Mouse (Mus musculus): ENCODE measurements around the gene 1700029P11Rik. TPM values are rescaled to one million over a fixed set of nuclear protein-coding genes. Genes with fewer than 3 reads are reported as not detected.

The 1700029P11Rik gene
- polyA plus RNA-seq, 1 experiment from 2014 or later = not detected

DNA sequence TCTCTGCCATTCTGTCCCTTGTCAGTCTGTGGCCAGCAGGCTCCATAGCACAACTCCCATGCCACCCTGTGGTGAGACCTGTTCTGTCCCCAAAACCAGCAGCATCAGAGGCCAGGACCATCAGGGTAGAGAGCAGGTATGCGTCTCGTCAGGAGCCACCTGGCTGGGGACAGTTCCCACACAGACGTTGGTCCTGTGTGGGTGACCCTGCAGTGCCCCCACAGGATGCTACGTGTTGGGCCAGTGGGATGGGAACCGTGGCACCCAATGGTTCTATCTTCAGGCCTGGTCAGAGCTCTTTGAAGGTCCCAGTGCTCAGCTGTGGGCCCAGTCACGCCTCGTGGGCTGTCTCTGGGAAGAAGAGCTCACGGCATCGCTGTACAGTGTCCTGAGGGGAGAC, 29.2 kb upstream of the 1700029P11Rik start:
- WGBS = 87% methylated on average over 9 of the region's 9 CpGs
- DNase-seq (ENCODE audit: low spot score) = no peak
- no peak overlapping the region for H3K4me3 ChIP-seq (ENCODE audit: low read depth, low read length)
- no peak overlapping the region for H3K27ac ChIP-seq (replicated peaks; ENCODE audit: low read depth, low read length)
- ATAC-seq (replicated peaks; ENCODE audit: insufficient number of reproducible peaks, low FRiP score, low TSS enrichment, low read depth) = no peak
- H3K4me2 ChIP-seq (ENCODE audit: low read depth, low read length) = no peak overlapping the region
- H3K9me3 ChIP-seq (replicated peaks; ENCODE audit: control insufficient read depth, low read length) = no peaks in the 10 kb centered on the region
- no peak overlapping the region for H3K9ac ChIP-seq (replicated peaks; ENCODE audit: low read length)
- H3K4me1 ChIP-seq (ENCODE audit: control insufficient read depth, insufficient read depth, low read length) = no peaks in the 10 kb centered on the region
- no peaks in the 10 kb centered on the region for H3K27me3 ChIP-seq (ENCODE audit: control insufficient read depth, insufficient read depth, low read length)
- no peaks in the 10 kb centered on the region; the same call in 1 of the 2 replicates for H3K36me3 ChIP-seq (replicated peaks; ENCODE audit: control insufficient read depth, insufficient read depth, low read depth, low read length)

DNA sequence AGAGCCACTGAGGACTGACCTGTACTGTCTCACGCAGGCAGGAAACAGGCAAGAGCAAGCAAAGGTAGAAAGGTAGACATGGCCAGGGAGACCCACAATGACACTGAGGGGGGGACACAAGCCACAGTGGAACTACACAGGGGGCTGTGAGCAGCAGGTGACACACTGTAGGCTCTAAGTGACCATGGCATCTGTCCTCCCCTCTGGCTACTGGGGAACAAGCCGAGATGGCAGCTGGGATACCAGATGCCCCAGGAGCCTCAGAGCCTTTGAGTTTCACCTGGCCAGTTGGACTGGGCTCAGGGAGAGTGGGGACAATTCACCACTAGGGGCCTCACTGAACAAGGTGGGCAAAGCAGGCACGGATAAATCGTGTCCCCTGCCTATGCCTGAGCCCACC, 28.0 kb upstream of the 1700029P11Rik start:
- no peaks in the 10 kb centered on the region for H3K4me1 ChIP-seq (ENCODE audit: control insufficient read depth, insufficient read depth, low read length)
- no peak overlapping the region for H3K4me3 ChIP-seq (ENCODE audit: low read depth, low read length)
- no peaks in the 10 kb centered on the region for H3K27me3 ChIP-seq (ENCODE audit: control insufficient read depth, insufficient read depth, low read length)
- no peak for ATAC-seq (replicated peaks; ENCODE audit: insufficient number of reproducible peaks, low FRiP score, low TSS enrichment, low read depth)
- WGBS = 84% methylated on average over 4 of the region's 4 CpGs
- no peak overlapping the region for H3K9ac ChIP-seq (replicated peaks; ENCODE audit: low read length)
- no peak overlapping the region for H3K27ac ChIP-seq (replicated peaks; ENCODE audit: low read depth, low read length)
- H3K36me3 ChIP-seq (replicated peaks; ENCODE audit: control insufficient read depth, insufficient read depth, low read depth, low read length) = no peaks in the 10 kb centered on the region; the same call in 1 of the 2 replicates
- H3K9me3 ChIP-seq (replicated peaks; ENCODE audit: control insufficient read depth, low read length) = no peaks in the 10 kb centered on the region
- H3K4me2 ChIP-seq (ENCODE audit: low read depth, low read length) = no peak overlapping the region
- no peak for DNase-seq (ENCODE audit: low spot score)

DNA sequence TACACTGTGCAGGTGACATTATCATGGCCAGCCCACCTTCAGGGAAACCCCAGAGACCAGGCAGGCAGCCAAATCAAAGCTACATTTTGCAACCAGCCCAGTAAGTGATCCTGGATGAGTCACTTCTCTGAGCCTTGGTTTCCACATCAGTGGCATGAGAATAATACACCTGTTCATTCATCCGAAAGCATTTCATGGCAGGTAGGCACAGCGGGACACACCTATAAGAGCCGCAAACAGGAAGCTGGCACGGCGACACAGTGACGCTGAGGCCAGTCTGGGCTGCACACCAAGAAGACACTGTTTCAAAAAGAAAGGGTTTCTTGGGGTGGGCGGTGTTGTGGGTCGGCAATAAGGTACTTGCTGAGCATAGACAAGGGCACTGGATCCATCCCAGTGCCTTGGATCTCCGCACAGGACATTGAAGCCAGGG, 26.2 kb upstream of the 1700029P11Rik start:
- no peak for DNase-seq (ENCODE audit: low spot score)
- no peaks in the 10 kb centered on the region for H3K9me3 ChIP-seq (replicated peaks; ENCODE audit: control insufficient read depth, low read length)
- H3K27ac ChIP-seq (replicated peaks; ENCODE audit: low read depth, low read length) = no peak overlapping the region
- no peaks in the 10 kb centered on the region for H3K4me1 ChIP-seq (ENCODE audit: control insufficient read depth, insufficient read depth, low read length)
- no peaks in the 10 kb centered on the region; the same call in 1 of the 2 replicates for H3K36me3 ChIP-seq (replicated peaks; ENCODE audit: control insufficient read depth, insufficient read depth, low read depth, low read length)
- WGBS = 96% methylated on average over 9 of the region's 9 CpGs
- no peak overlapping the region for H3K9ac ChIP-seq (replicated peaks; ENCODE audit: low read length)
- H3K4me2 ChIP-seq (ENCODE audit: low read depth, low read length) = no peak overlapping the region
- no peaks in the 10 kb centered on the region for H3K27me3 ChIP-seq (ENCODE audit: control insufficient read depth, insufficient read depth, low read length)
- H3K4me3 ChIP-seq (ENCODE audit: low read depth, low read length) = no peak overlapping the region
- no peak for ATAC-seq (replicated peaks; ENCODE audit: insufficient number of reproducible peaks, low FRiP score, low TSS enrichment, low read depth)

DNA sequence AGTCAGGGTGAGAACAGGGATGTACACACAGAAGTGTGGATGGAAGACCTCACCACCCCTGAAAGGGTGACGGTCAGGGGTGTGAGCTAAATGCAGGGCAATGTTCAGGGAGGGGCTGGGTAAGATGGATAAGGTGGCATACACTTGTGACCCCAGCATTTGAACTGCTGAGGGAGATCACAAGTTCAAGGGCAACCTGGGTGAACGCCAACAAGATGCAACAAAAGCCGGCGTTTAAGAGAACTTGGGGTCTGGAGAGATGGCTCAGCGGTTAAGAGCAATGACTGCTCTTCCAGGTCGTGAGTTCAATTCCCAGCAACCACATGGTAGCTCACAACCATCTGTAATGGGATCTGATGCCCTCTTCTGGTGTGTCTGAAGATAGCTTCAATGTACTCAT, 25.6 kb upstream of the 1700029P11Rik start:
- H3K4me3 ChIP-seq (ENCODE audit: low read depth, low read length) = no peak overlapping the region
- H3K36me3 ChIP-seq (replicated peaks; ENCODE audit: control insufficient read depth, insufficient read depth, low read depth, low read length) = no peaks in the 10 kb centered on the region; the same call in 1 of the 2 replicates
- H3K27me3 ChIP-seq (ENCODE audit: control insufficient read depth, insufficient read depth, low read length) = no peaks in the 10 kb centered on the region
- 90% methylated on average over 6 of the region's 6 CpGs for WGBS
- no peaks in the 10 kb centered on the region for H3K4me1 ChIP-seq (ENCODE audit: control insufficient read depth, insufficient read depth, low read length)
- ATAC-seq (replicated peaks; ENCODE audit: insufficient number of reproducible peaks, low FRiP score, low TSS enrichment, low read depth) (no peak), DNase-seq (ENCODE audit: low spot score) (no peak)
- no peak overlapping the region for H3K9ac ChIP-seq (replicated peaks; ENCODE audit: low read length)
- no peak overlapping the region for H3K27ac ChIP-seq (replicated peaks; ENCODE audit: low read depth, low read length)
- no peak overlapping the region for H3K4me2 ChIP-seq (ENCODE audit: low read depth, low read length)
- H3K9me3 ChIP-seq (replicated peaks; ENCODE audit: control insufficient read depth, low read length) = no peaks in the 10 kb centered on the region

DNA sequence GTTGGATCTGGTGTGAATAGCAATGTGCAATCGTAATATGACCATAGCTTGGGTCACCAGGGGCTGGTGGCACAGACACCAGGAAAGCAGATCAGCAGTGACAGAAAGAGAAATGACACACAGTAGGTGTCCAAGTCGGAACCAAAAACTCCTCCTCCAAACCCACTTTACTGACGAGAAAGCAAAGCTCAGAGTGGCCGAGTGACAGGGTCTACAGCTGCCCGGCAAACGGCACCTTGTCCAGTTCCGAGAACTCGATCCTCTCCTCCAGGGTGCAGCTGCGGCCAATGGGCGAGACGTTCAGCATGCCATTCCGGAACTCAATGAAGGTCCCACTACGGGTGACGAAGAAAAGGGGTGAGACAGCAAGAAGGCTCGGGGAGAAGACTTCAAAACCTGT, 24.9 kb upstream of the 1700029P11Rik start:
- Histone ChIP-seq H3K9me3 (replicated peaks; ENCODE audit: control insufficient read depth, low read length) (no peaks in the 10 kb centered on the region), H3K27me3 (ENCODE audit: control insufficient read depth, insufficient read depth, low read length) (no peaks in the 10 kb centered on the region), H3K4me1 (ENCODE audit: control insufficient read depth, insufficient read depth, low read length) (no peaks in the 10 kb centered on the region), H3K27ac (replicated peaks; ENCODE audit: low read depth, low read length) (no peak overlapping the region), H3K4me2 (ENCODE audit: low read depth, low read length) (no peak overlapping the region), H3K36me3 (replicated peaks; ENCODE audit: control insufficient read depth, insufficient read depth, low read depth, low read length) (no peaks in the 10 kb centered on the region; the same call in 1 of the 2 replicates), H3K4me3 (ENCODE audit: low read depth, low read length) (no peak overlapping the region), H3K9ac (replicated peaks; ENCODE audit: low read length) (no peak overlapping the region)
- WGBS = 93% methylated on average over 15 of the region's 15 CpGs
- DNase-seq (ENCODE audit: low spot score) (no peak), ATAC-seq (replicated peaks; ENCODE audit: insufficient number of reproducible peaks, low FRiP score, low TSS enrichment, low read depth) (no peak)

DNA sequence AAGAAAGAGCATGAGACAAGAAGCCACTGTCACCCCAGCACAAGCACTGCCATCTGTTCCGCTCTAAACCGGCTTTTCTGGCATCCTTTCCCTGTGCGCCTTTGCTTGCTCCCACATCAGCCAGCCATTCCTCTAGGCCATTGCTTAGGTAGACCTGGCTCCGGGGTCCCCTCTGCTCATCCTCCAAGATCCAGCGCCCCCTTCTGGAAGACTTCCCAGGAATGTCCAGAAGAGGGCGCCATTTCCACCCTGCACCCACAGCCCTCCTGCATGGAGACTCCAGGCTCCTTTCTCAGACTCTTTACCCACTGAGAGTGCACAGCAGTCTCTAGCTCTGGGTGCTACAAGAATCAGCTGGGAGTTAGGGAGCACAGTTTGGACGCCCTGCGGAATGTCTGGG, 23.9 kb upstream of the 1700029P11Rik start:
- DNase-seq (ENCODE audit: low spot score) (peak; percentile 53), ATAC-seq (replicated peaks; ENCODE audit: insufficient number of reproducible peaks, low FRiP score, low TSS enrichment, low read depth) (no peak)
- H3K4me3 ChIP-seq (ENCODE audit: low read depth, low read length) = no peak overlapping the region
- H3K9ac ChIP-seq (replicated peaks; ENCODE audit: low read length) = no peak overlapping the region
- WGBS = 57% methylated on average over 8 of the region's 8 CpGs
- no peak overlapping the region for H3K27ac ChIP-seq (replicated peaks; ENCODE audit: low read depth, low read length)
- no peak overlapping the region for H3K4me2 ChIP-seq (ENCODE audit: low read depth, low read length)
- no peaks in the 10 kb centered on the region for H3K4me1 ChIP-seq (ENCODE audit: control insufficient read depth, insufficient read depth, low read length)
- H3K27me3 ChIP-seq (ENCODE audit: control insufficient read depth, insufficient read depth, low read length) = no peaks in the 10 kb centered on the region
- H3K9me3 ChIP-seq (replicated peaks; ENCODE audit: control insufficient read depth, low read length) = no peaks in the 10 kb centered on the region
- no peaks in the 10 kb centered on the region; the same call in 1 of the 2 replicates for H3K36me3 ChIP-seq (replicated peaks; ENCODE audit: control insufficient read depth, insufficient read depth, low read depth, low read length)

GRCm38 (mm10) chr15:81957598-81957997, 22.7 kb upstream of the 1700029P11Rik start:
- H3K4me1 ChIP-seq (ENCODE audit: control insufficient read depth, insufficient read depth, low read length) = no peaks in the 10 kb centered on the region
- H3K27me3 ChIP-seq (ENCODE audit: control insufficient read depth, insufficient read depth, low read length) = no peaks in the 10 kb centered on the region
- no peak overlapping the region for H3K27ac ChIP-seq (replicated peaks; ENCODE audit: low read depth, low read length)
- no peak for ATAC-seq (replicated peaks; ENCODE audit: insufficient number of reproducible peaks, low FRiP score, low TSS enrichment, low read depth)
- no peaks in the 10 kb centered on the region for H3K9me3 ChIP-seq (replicated peaks; ENCODE audit: control insufficient read depth, low read length)
- DNase-seq (ENCODE audit: low spot score) = no peak
- H3K9ac ChIP-seq (replicated peaks; ENCODE audit: low read length) = no peak overlapping the region
- 83% methylated on average over 11 of the region's 11 CpGs for WGBS
- H3K36me3 ChIP-seq (replicated peaks; ENCODE audit: control insufficient read depth, insufficient read depth, low read depth, low read length) = no peaks in the 10 kb centered on the region
- no peak overlapping the region for H3K4me2 ChIP-seq (ENCODE audit: low read depth, low read length)
- no peak overlapping the region for H3K4me3 ChIP-seq (ENCODE audit: low read depth, low read length)

DNA sequence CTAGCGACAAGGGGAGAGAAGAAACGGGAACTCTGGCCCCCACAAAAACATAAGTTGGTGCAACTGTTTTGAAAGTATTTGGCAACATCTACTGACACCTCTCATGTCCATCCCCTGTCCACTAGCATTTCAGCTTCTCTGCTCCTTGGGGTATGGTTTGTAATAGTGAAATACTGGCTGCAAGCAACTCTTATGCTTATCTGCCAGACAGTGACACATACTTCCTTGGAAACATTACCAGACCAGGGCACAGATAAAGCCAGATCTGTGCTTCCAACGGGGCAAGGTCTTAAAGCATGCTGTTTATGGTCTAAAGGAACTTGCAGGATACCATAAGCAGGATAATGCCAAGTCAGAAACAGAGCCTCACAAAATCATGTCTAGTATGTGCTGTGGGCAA, 21.4 kb upstream of the 1700029P11Rik start:
- Histone ChIP-seq H3K4me1 (ENCODE audit: control insufficient read depth, insufficient read depth, low read length) (no peaks in the 10 kb centered on the region), H3K36me3 (replicated peaks; ENCODE audit: control insufficient read depth, insufficient read depth, low read depth, low read length) (no peaks in the 10 kb centered on the region), H3K9me3 (replicated peaks; ENCODE audit: control insufficient read depth, low read length) (no peaks in the 10 kb centered on the region), H3K27me3 (ENCODE audit: control insufficient read depth, insufficient read depth, low read length) (no peaks in the 10 kb centered on the region), H3K4me2 (ENCODE audit: low read depth, low read length) (no peak overlapping the region), H3K9ac (replicated peaks; ENCODE audit: low read length) (no peak overlapping the region), H3K27ac (replicated peaks; ENCODE audit: low read depth, low read length) (no peak overlapping the region), H3K4me3 (ENCODE audit: low read depth, low read length) (no peak overlapping the region)
- DNase-seq (ENCODE audit: low spot score) = no peak
- ATAC-seq (replicated peaks; ENCODE audit: insufficient number of reproducible peaks, low FRiP score, low TSS enrichment, low read depth) = no peak
- 93% methylated on average over 3 of the region's 3 CpGs for WGBS
